Mouse (Mus musculus): Measurements from ENCODE around the gene Srrm3.

DNA sequence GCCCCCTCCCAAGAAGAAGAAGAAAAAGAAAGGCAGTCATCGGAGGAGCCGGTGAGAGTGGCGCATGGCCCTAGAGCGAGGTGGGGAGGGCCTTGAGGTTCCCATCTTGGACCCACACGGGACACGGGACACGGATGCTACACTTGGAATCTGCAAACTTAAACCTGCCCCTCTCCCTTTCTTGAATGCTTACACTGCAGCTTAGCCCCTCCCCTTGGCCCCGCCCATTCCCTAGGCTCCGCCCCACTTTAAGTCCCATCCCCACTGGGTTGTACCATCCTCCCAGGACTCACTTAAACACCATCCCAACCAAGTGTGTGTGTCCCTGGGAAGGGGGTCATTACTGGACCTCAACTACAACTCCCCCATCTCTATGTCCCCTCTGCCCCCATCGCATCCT lies 45.7 kb downstream of the Srrm3 start:
- TF ChIP-seq POLR2A (IDR thresholded peaks at IDR 0.05; ENCODE audit: insufficient read depth, low read depth, low read length) (no peak), CTCF (IDR thresholded peaks at IDR 0.05; ENCODE audit: insufficient read depth, low read depth, low read length) (no peak)
